Mouse (Mus musculus): ENCODE measurements around the gene Wdr43. TPM values are rescaled to one million over a fixed set of nuclear protein-coding genes. Genes with fewer than 3 reads are reported as not detected.
"Not testable (repeated sequence)": the region's sequence is repeated elsewhere in the genome, so short reads cannot be mapped to it uniquely, and the experiment has no call there.

Wdr43 gene
- polyA plus RNA-seq, 1 experiment from 2014 or later: 50.3 TPM

- no peak overlapping the region for H3K27ac ChIP-seq
- H3K9ac ChIP-seq: no peak overlapping the region
- H3K4me1 ChIP-seq (replicated peaks; ENCODE audit: control insufficient read depth, insufficient read depth, low read length): no peaks in the 10 kb centered on the region
- H3K36me3 ChIP-seq (replicated peaks; ENCODE audit: control insufficient read depth, insufficient read depth): peaks cover 73% of the 10 kb centered on the region
- no peaks in the 10 kb centered on the region for H3K27me3 ChIP-seq (ENCODE audit: control insufficient read depth, insufficient read depth, low read length)
- 84% methylated on average over 8 of the region's 8 CpGs for WGBS
- no peak overlapping the region for H3K4me3 ChIP-seq (replicated peaks; ENCODE audit: low read length)
- ATAC-seq (ENCODE audit: low FRiP score) (no peak), DNase-seq (ENCODE audit: low spot score) (no peak)
- no peaks in the 10 kb centered on the region for H3K9me3 ChIP-seq (ENCODE audit: control insufficient read depth, low read length)
- no peak overlapping the region for H3K4me2 ChIP-seq (replicated peaks)
These were observed 17.7 kb downstream of the Wdr43 start for GRCm38 (mm10) chr17:71633350-71633749.

- H3K27me3 ChIP-seq (ENCODE audit: control insufficient read depth, insufficient read depth, low read length): no peaks in the 10 kb centered on the region
- no peak overlapping the region for H3K4me2 ChIP-seq (replicated peaks)
- H3K27ac ChIP-seq: no peak overlapping the region
- 96% methylated on average over 8 of the region's 8 CpGs for WGBS
- H3K36me3 ChIP-seq (replicated peaks; ENCODE audit: control insufficient read depth, insufficient read depth): peaks cover 92% of the 10 kb centered on the region
- ATAC-seq (ENCODE audit: low FRiP score) (no peak), DNase-seq (ENCODE audit: low spot score) (no peak)
- H3K9ac ChIP-seq: no peak overlapping the region
- no peak overlapping the region for H3K4me3 ChIP-seq (replicated peaks; ENCODE audit: low read length)
- H3K9me3 ChIP-seq (ENCODE audit: control insufficient read depth, low read length): no peaks in the 10 kb centered on the region
- H3K4me1 ChIP-seq (replicated peaks; ENCODE audit: control insufficient read depth, insufficient read depth, low read length): no peaks in the 10 kb centered on the region
These were observed 21.1 kb downstream of the Wdr43 start for GRCm38 (mm10) chr17:71636786-71637185.

GRCm38 (mm10) chr17:71637750-71638265 lies 22.1 kb downstream of the Wdr43 start:
- no peaks in the 10 kb centered on the region for H3K4me1 ChIP-seq (replicated peaks; ENCODE audit: control insufficient read depth, insufficient read depth, low read length)
- no peak overlapping the region for H3K27ac ChIP-seq
- WGBS: 89% methylated on average over 4 of the region's 4 CpGs
- no peak overlapping the region for H3K4me3 ChIP-seq (replicated peaks; ENCODE audit: low read length)
- no peaks in the 10 kb centered on the region for H3K27me3 ChIP-seq (ENCODE audit: control insufficient read depth, insufficient read depth, low read length)
- ATAC-seq (ENCODE audit: low FRiP score): no peak
- no peaks in the 10 kb centered on the region for H3K9me3 ChIP-seq (ENCODE audit: control insufficient read depth, low read length)
- DNase-seq (ENCODE audit: low spot score): no peak
- no peak overlapping the region for H3K9ac ChIP-seq
- H3K4me2 ChIP-seq (replicated peaks): no peak overlapping the region
- peaks cover 96% of the 10 kb centered on the region for H3K36me3 ChIP-seq (replicated peaks; ENCODE audit: control insufficient read depth, insufficient read depth)

- H3K27me3 ChIP-seq (ENCODE audit: control insufficient read depth, insufficient read depth, low read length); H3K4me2 ChIP-seq (replicated peaks); H3K4me1 ChIP-seq (replicated peaks; ENCODE audit: control insufficient read depth, insufficient read depth, low read length); H3K4me3 ChIP-seq (replicated peaks; ENCODE audit: low read length); DNase-seq (ENCODE audit: low spot score); H3K27ac ChIP-seq; H3K9me3 ChIP-seq (ENCODE audit: control insufficient read depth, low read length); ATAC-seq (ENCODE audit: low FRiP score); H3K9ac ChIP-seq: not testable (repeated sequence)
- 84% methylated on average over 5 of the region's 5 CpGs for WGBS
- peaks cover 87% of the 10 kb centered on the region for H3K36me3 ChIP-seq (replicated peaks; ENCODE audit: control insufficient read depth, insufficient read depth)
These were observed 23.4 kb downstream of the Wdr43 start for GRCm38 (mm10) chr17:71639056-71639455.

GRCm38 (mm10) chr17:71640421-71641085 lies 24.9 kb downstream of the Wdr43 start:
- DNase-seq (ENCODE audit: low spot score) (no peak), ATAC-seq (ENCODE audit: low FRiP score) (no peak)
- Histone ChIP-seq H3K9me3 (ENCODE audit: control insufficient read depth, low read length) (no peaks in the 10 kb centered on the region), H3K4me1 (replicated peaks; ENCODE audit: control insufficient read depth, insufficient read depth, low read length) (no peaks in the 10 kb centered on the region), H3K27ac (no peak overlapping the region), H3K9ac (no peak overlapping the region), H3K27me3 (ENCODE audit: control insufficient read depth, insufficient read depth, low read length) (no peaks in the 10 kb centered on the region), H3K4me3 (replicated peaks; ENCODE audit: low read length) (no peak overlapping the region), H3K36me3 (replicated peaks; ENCODE audit: control insufficient read depth, insufficient read depth) (peaks cover 84% of the 10 kb centered on the region), H3K4me2 (replicated peaks) (no peak overlapping the region)
- 94% methylated on average over 9 of the region's 9 CpGs for WGBS

GRCm38 (mm10) chr17:71642190-71642589 lies 26.5 kb downstream of the Wdr43 start:
- Histone ChIP-seq H3K4me3 (replicated peaks; ENCODE audit: low read length) (no peak overlapping the region), H3K27ac (no peak overlapping the region), H3K4me2 (replicated peaks) (no peak overlapping the region), H3K4me1 (replicated peaks; ENCODE audit: control insufficient read depth, insufficient read depth, low read length) (no peaks in the 10 kb centered on the region), H3K9me3 (ENCODE audit: control insufficient read depth, low read length) (no peaks in the 10 kb centered on the region), H3K27me3 (ENCODE audit: control insufficient read depth, insufficient read depth, low read length) (no peaks in the 10 kb centered on the region), H3K9ac (no peak overlapping the region), H3K36me3 (replicated peaks; ENCODE audit: control insufficient read depth, insufficient read depth) (peaks cover 76% of the 10 kb centered on the region)
- ATAC-seq (ENCODE audit: low FRiP score) (no peak), DNase-seq (ENCODE audit: low spot score) (no peak)
- WGBS: 87% methylated on average over 3 of the region's 3 CpGs

GRCm38 (mm10) chr17:71650011-71650410 lies 34.3 kb downstream of the Wdr43 start:
- 93% methylated on average over 9 of the region's 9 CpGs for WGBS
- peaks cover 66% of the 10 kb centered on the region for H3K36me3 ChIP-seq (replicated peaks; ENCODE audit: control insufficient read depth, insufficient read depth)
- no peaks in the 10 kb centered on the region for H3K4me1 ChIP-seq (replicated peaks; ENCODE audit: control insufficient read depth, insufficient read depth, low read length)
- ATAC-seq (ENCODE audit: low FRiP score) (no peak), DNase-seq (ENCODE audit: low spot score) (no peak)
- H3K4me2 ChIP-seq (replicated peaks): no peak overlapping the region
- no peak overlapping the region for H3K4me3 ChIP-seq (replicated peaks; ENCODE audit: low read length)
- no peak overlapping the region for H3K27ac ChIP-seq
- H3K9ac ChIP-seq: no peak overlapping the region
- H3K27me3 ChIP-seq (ENCODE audit: control insufficient read depth, insufficient read depth, low read length): no peaks in the 10 kb centered on the region
- no peaks in the 10 kb centered on the region for H3K9me3 ChIP-seq (ENCODE audit: control insufficient read depth, low read length)

GRCm38 (mm10) chr17:71652495-71652894 lies 36.8 kb downstream of the Wdr43 start:
- Histone ChIP-seq H3K36me3 (replicated peaks; ENCODE audit: control insufficient read depth, insufficient read depth) (peaks cover 76% of the 10 kb centered on the region), H3K27me3 (ENCODE audit: control insufficient read depth, insufficient read depth, low read length) (no peaks in the 10 kb centered on the region), H3K4me3 (replicated peaks; ENCODE audit: low read length) (no peak overlapping the region), H3K27ac (no peak overlapping the region), H3K9ac (no peak overlapping the region), H3K4me2 (replicated peaks) (no peak overlapping the region), H3K9me3 (ENCODE audit: control insufficient read depth, low read length) (no peaks in the 10 kb centered on the region), H3K4me1 (replicated peaks; ENCODE audit: control insufficient read depth, insufficient read depth, low read length) (no peaks in the 10 kb centered on the region)
- WGBS: 92% methylated on average over 2 of the region's 2 CpGs
- DNase-seq (ENCODE audit: low spot score) (no peak), ATAC-seq (ENCODE audit: low FRiP score) (no peak)

- H3K4me3 ChIP-seq (replicated peaks; ENCODE audit: low read length): no peak overlapping the region
- peaks cover 79% of the 10 kb centered on the region for H3K36me3 ChIP-seq (replicated peaks; ENCODE audit: control insufficient read depth, insufficient read depth)
- no peak for DNase-seq (ENCODE audit: low spot score)
- H3K4me2 ChIP-seq (replicated peaks): no peak overlapping the region
- WGBS: 91% methylated on average over 5 of the region's 5 CpGs
- H3K27me3 ChIP-seq (ENCODE audit: control insufficient read depth, insufficient read depth, low read length): no peaks in the 10 kb centered on the region
- no peak overlapping the region for H3K27ac ChIP-seq
- no peak overlapping the region for H3K9ac ChIP-seq
- H3K4me1 ChIP-seq (replicated peaks; ENCODE audit: control insufficient read depth, insufficient read depth, low read length): no peaks in the 10 kb centered on the region
- H3K9me3 ChIP-seq (ENCODE audit: control insufficient read depth, low read length): no peaks in the 10 kb centered on the region
- ATAC-seq (ENCODE audit: low FRiP score): no peak
These were observed 37.2 kb downstream of the Wdr43 start for GRCm38 (mm10) chr17:71652934-71653333.

- Histone ChIP-seq H3K9ac (no peak overlapping the region), H3K27ac (no peak overlapping the region), H3K36me3 (replicated peaks; ENCODE audit: control insufficient read depth, insufficient read depth) (peaks cover 66% of the 10 kb centered on the region), H3K4me1 (replicated peaks; ENCODE audit: control insufficient read depth, insufficient read depth, low read length) (no peaks in the 10 kb centered on the region), H3K4me3 (replicated peaks; ENCODE audit: low read length) (no peak overlapping the region), H3K27me3 (ENCODE audit: control insufficient read depth, insufficient read depth, low read length) (no peaks in the 10 kb centered on the region), H3K4me2 (replicated peaks) (no peak overlapping the region), H3K9me3 (ENCODE audit: control insufficient read depth, low read length) (no peaks in the 10 kb centered on the region)
- ATAC-seq (ENCODE audit: low FRiP score) (no peak), DNase-seq (ENCODE audit: low spot score) (no peak)
- 82% methylated on average over 4 of the region's 4 CpGs for WGBS
These were observed 41.8 kb downstream of the Wdr43 start for GRCm38 (mm10) chr17:71657521-71657920.

Measured in hindbrain, embryonic 14.5 days (tissue).